Mouse (Mus musculus) layer of hippocampus, adult 2 months (tissue): ENCODE measurements at regions not wholly inside any gene's neighbourhood (a gene's known extent, or its start where the extent isn't known, plus 50 kb on each side); places are given as distances from the start of the nearest gene placed in this dataset.

Experiments used
- DNase-seq, 2 experiments: peaks; one replicate each; pipeline ENCODE4 v3.0.0; 2022; ENCODE audit warnings: low spot score in 2 of 2
- H3K27ac ChIP-seq: fragments of 200-600 bp; 2 replicates; pipeline ENCODE4 v1.8.1; 2022
- H3K4me3 ChIP-seq: fragments of 200-600 bp; 2 replicates; pipeline ENCODE4 v1.8.1; 2022; ENCODE audit warnings: mild to moderate bottlenecking
- CTCF ChIP-seq: fragments of 200-600 bp; conservative IDR thresholded peaks from 2 replicates; pipeline ENCODE4 v1.8.1; 2022; ENCODE audit warnings: antibody characterized with exemption, mild to moderate bottlenecking, moderate library complexity

- TF ChIP-seq CTCF, result no peak
- Histone ChIP-seq H3K4me3 (no peak overlapping the region), H3K27ac (no peak overlapping the region)
- no peak for DNase-seq
Observed at GRCm38 (mm10) chr11:65544281-65544680, 243.8 kb downstream of the Map2k4 start.

GRCm38 (mm10) chr11:65543581-65543980, 244.5 kb downstream of the Map2k4 start:
- no peak for TF ChIP-seq CTCF
- no peak for DNase-seq
- no peak overlapping the region for H3K27ac ChIP-seq
- H3K4me3 ChIP-seq, result no peak overlapping the region

GRCm38 (mm10) chr11:65537046-65537630, 251.0 kb downstream of the Map2k4 start:
- no peak for TF ChIP-seq CTCF
- H3K27ac ChIP-seq, result no peak overlapping the region
- H3K4me3 ChIP-seq, result no peak overlapping the region
- DNase-seq, result no peak

GRCm38 (mm10) chr11:65535726-65536442, 252.2 kb downstream of the Map2k4 start:
- TF ChIP-seq CTCF, result no peak
- Histone ChIP-seq H3K4me3 (no peak overlapping the region), H3K27ac (no peak overlapping the region)
- DNase-seq, result no peak

- no peak for DNase-seq
- TF ChIP-seq CTCF, result peak; percentile 69
- Histone ChIP-seq H3K27ac (no peak overlapping the region), H3K4me3 (no peak overlapping the region)
Observed at GRCm38 (mm10) chr11:65530744-65531143, 257.4 kb downstream of the Map2k4 start.

GRCm38 (mm10) chr11:65505106-65505865, 235.5 kb upstream of the Myocd start:
- TF ChIP-seq CTCF, result no peak
- DNase-seq, result no peak
- no peak overlapping the region for H3K27ac ChIP-seq
- no peak overlapping the region for H3K4me3 ChIP-seq

- H3K4me3 ChIP-seq, result no peak overlapping the region
- DNase-seq, result no peak
- no peak overlapping the region for H3K27ac ChIP-seq
- no peak for TF ChIP-seq CTCF
Observed at GRCm38 (mm10) chr11:65497979-65498378, 228.2 kb upstream of the Myocd start.

GRCm38 (mm10) chr11:65497415-65497814, 227.6 kb upstream of the Myocd start:
- DNase-seq, result no peak
- Histone ChIP-seq H3K27ac (no peak overlapping the region), H3K4me3 (no peak overlapping the region)
- TF ChIP-seq CTCF, result no peak

GRCm38 (mm10) chr11:65495034-65495433, 225.2 kb upstream of the Myocd start:
- DNase-seq, result no peak
- no peak for TF ChIP-seq CTCF
- no peak overlapping the region for H3K27ac ChIP-seq
- H3K4me3 ChIP-seq, result no peak overlapping the region

- Histone ChIP-seq H3K4me3 (no peak overlapping the region), H3K27ac (no peak overlapping the region)
- no peak for TF ChIP-seq CTCF
- no peak for DNase-seq
Observed at GRCm38 (mm10) chr11:65490426-65490825, 220.6 kb upstream of the Myocd start.

- DNase-seq, result no peak
- no peak overlapping the region for H3K27ac ChIP-seq
- TF ChIP-seq CTCF, result no peak
- peak overlapping the region; percentile 27 for H3K4me3 ChIP-seq
Observed at GRCm38 (mm10) chr11:65475821-65476540, 206.2 kb upstream of the Myocd start.

- DNase-seq, result peak; percentile 82 to 85
- no peak for TF ChIP-seq CTCF
- peak overlapping the region; percentile 27; the same call in 1 of the 2 replicates for H3K4me3 ChIP-seq
- H3K27ac ChIP-seq, result no peak overlapping the region
Observed at GRCm38 (mm10) chr11:65475302-65475701, 205.5 kb upstream of the Myocd start.
